Mouse (Mus musculus) bone marrow macrophage, adult 2 months (primary cell): ENCODE measurements around the gene Phf7. TPM values are rescaled to one million over a fixed set of nuclear protein-coding genes. Genes with fewer than 3 reads are reported as not detected.

Source experiments
- H3K27ac ChIP-seq: 2 replicates; pipeline ENCODE4 v1.5.1; 2012; ENCODE audit warnings: low read depth, low read length; ENCODE audit not compliant: insufficient read depth
- H3K4me1 ChIP-seq: 2 replicates; pipeline ENCODE4 v1.6.1; 2012; ENCODE audit warnings: low read length; ENCODE audit not compliant: control insufficient read depth, insufficient read depth
- H3K4me3 ChIP-seq: 2 replicates; pipeline ENCODE4 v1.5.1; 2012; ENCODE audit warnings: mild to moderate bottlenecking, low read length, moderate library complexity; ENCODE audit not compliant: insufficient read depth
- CTCF ChIP-seq: IDR thresholded peaks from 2 replicates; pipeline ENCODE4 v1.5.1; 2012; ENCODE audit warnings: low read depth, mild to moderate bottlenecking, low read length, moderate library complexity
- POLR2A ChIP-seq: IDR thresholded peaks from 2 replicates; pipeline ENCODE4 v1.6.1; 2012; ENCODE audit warnings: mild to moderate bottlenecking, low read depth, low read length, borderline replicate concordance
- polyA plus RNA-seq: library from polyadenylated mRNA; stranded (reverse); fragments of >200 nt; gene quantifications from 2 replicates; pipeline ENCODE4 v1.2.4, GENCODE M21; 2012; ENCODE audit not compliant: missing spikeins, insufficient read depth, insufficient read length

Gene Phf7
- polyA plus RNA-seq, 1 experiment = 10.5 TPM

GRCm38 (mm10) chr14:31200038-31200437 lies 51.1 kb downstream of the Phf7 start:
- Histone ChIP-seq H3K4me3 (no peak overlapping the region), H3K27ac (no peak overlapping the region), H3K4me1 (peaks cover 23% of the 10 kb centered on the region)
- TF ChIP-seq CTCF (no peak), POLR2A (no peak)

- H3K27ac ChIP-seq = no peak overlapping the region
- H3K4me3 ChIP-seq = no peak overlapping the region
- peaks cover 23% of the 10 kb centered on the region for H3K4me1 ChIP-seq
- TF ChIP-seq POLR2A (no peak), CTCF (no peak)
Measured at GRCm38 (mm10) chr14:31199599-31199998, 51.5 kb downstream of the Phf7 start.

- no peak for TF ChIP-seq CTCF
- TF ChIP-seq POLR2A = no peak
- Histone ChIP-seq H3K4me3 (no peak overlapping the region), H3K27ac (peak overlapping the region; percentile 52)
Measured at GRCm38 (mm10) chr14:31197547-31198516, 53.3 kb downstream of the Phf7 start.

GRCm38 (mm10) chr14:31195968-31196367 lies 55.1 kb downstream of the Phf7 start:
- Histone ChIP-seq H3K4me3 (no peak overlapping the region), H3K27ac (peak overlapping the region; percentile 74), H3K4me1 (peaks cover 56% of the 10 kb centered on the region)
- 0 out of 2 replicates have a peak, but pooled peaks have one; percentile 30 for TF ChIP-seq CTCF
- TF ChIP-seq POLR2A = no peak

More at GRCm38 (mm10) chr14:31197547-31198516, 53.3 kb downstream of the Phf7 start:
- H3K4me1 ChIP-seq = peaks cover 40% of the 10 kb centered on the region

GRCm38 (mm10) chr14:31195521-31195920 lies 55.6 kb downstream of the Phf7 start:
- no peak for TF ChIP-seq POLR2A
- no peak for TF ChIP-seq CTCF
- no peak overlapping the region for H3K4me3 ChIP-seq
- peak overlapping the region; percentile 74 for H3K27ac ChIP-seq
- peaks cover 61% of the 10 kb centered on the region for H3K4me1 ChIP-seq

- H3K27ac ChIP-seq = peak overlapping the region; percentile 74
- H3K4me1 ChIP-seq = peaks cover 66% of the 10 kb centered on the region
- no peak overlapping the region for H3K4me3 ChIP-seq
- TF ChIP-seq CTCF (no peak), POLR2A (no peak)
Measured at GRCm38 (mm10) chr14:31194891-31195513, 56.1 kb downstream of the Phf7 start.

- TF ChIP-seq CTCF (no peak), POLR2A (no peak)
- Histone ChIP-seq H3K27ac (peak overlapping the region; percentile 74), H3K4me3 (no peak overlapping the region), H3K4me1 (peaks cover 71% of the 10 kb centered on the region)
Measured at GRCm38 (mm10) chr14:31194441-31194840, 56.7 kb downstream of the Phf7 start.

- peak overlapping the region; percentile 24 for H3K27ac ChIP-seq
- H3K4me3 ChIP-seq = no peak overlapping the region
- H3K4me1 ChIP-seq = peaks cover 73% of the 10 kb centered on the region
- no peak for TF ChIP-seq CTCF
- TF ChIP-seq POLR2A = no peak
Measured at GRCm38 (mm10) chr14:31193791-31194190, 57.3 kb downstream of the Phf7 start.

GRCm38 (mm10) chr14:31191936-31192335 lies 59.2 kb downstream of the Phf7 start:
- Histone ChIP-seq H3K4me1 (peaks cover 84% of the 10 kb centered on the region), H3K4me3 (no peak overlapping the region), H3K27ac (no peak overlapping the region)
- TF ChIP-seq POLR2A (no peak), CTCF (no peak)

GRCm38 (mm10) chr14:31189348-31189747 lies 61.8 kb downstream of the Phf7 start:
- TF ChIP-seq POLR2A (no peak), CTCF (no peak)
- Histone ChIP-seq H3K4me1 (peaks cover 91% of the 10 kb centered on the region), H3K4me3 (no peak overlapping the region), H3K27ac (peak overlapping the region; percentile 100)
